Mouse (Mus musculus): Measurements from ENCODE around the gene Catsper4. TPM values are rescaled to one million over a fixed set of nuclear protein-coding genes. Genes with fewer than 3 reads are reported as not detected.

The Catsper4 gene
- polyA plus RNA-seq, 1 experiment from 2014 or later = 0.37 TPM

GRCm38 (mm10) chr4:134258354-134258753 lies 31.2 kb upstream of the Catsper4 start:
- H3K27ac ChIP-seq (ENCODE audit: low read depth, low read length) = no peak overlapping the region
- H3K9ac ChIP-seq (ENCODE audit: low read depth, low read length) = no peak overlapping the region
- H3K4me3 ChIP-seq (ENCODE audit: low read length) = no peak overlapping the region
- no peak overlapping the region for H3K4me2 ChIP-seq (replicated peaks; ENCODE audit: low read depth, low read length)
- H3K9me3 ChIP-seq (ENCODE audit: control insufficient read depth, low read length) = no peaks in the 10 kb centered on the region
- ATAC-seq (ENCODE audit: low FRiP score, low TSS enrichment) = no peak
- no peaks in the 10 kb centered on the region for H3K36me3 ChIP-seq (ENCODE audit: control insufficient read depth, insufficient read depth, low read length)
- 49% methylated on average over 11 of the region's 11 CpGs for WGBS
- H3K4me1 ChIP-seq (ENCODE audit: control insufficient read depth, insufficient read depth, low read length) = peaks cover 24% of the 10 kb centered on the region
- peaks cover 5% of the 10 kb centered on the region; the same call in 1 of the 2 replicates for H3K27me3 ChIP-seq (ENCODE audit: control insufficient read depth, insufficient read depth, low read length)

DNA sequence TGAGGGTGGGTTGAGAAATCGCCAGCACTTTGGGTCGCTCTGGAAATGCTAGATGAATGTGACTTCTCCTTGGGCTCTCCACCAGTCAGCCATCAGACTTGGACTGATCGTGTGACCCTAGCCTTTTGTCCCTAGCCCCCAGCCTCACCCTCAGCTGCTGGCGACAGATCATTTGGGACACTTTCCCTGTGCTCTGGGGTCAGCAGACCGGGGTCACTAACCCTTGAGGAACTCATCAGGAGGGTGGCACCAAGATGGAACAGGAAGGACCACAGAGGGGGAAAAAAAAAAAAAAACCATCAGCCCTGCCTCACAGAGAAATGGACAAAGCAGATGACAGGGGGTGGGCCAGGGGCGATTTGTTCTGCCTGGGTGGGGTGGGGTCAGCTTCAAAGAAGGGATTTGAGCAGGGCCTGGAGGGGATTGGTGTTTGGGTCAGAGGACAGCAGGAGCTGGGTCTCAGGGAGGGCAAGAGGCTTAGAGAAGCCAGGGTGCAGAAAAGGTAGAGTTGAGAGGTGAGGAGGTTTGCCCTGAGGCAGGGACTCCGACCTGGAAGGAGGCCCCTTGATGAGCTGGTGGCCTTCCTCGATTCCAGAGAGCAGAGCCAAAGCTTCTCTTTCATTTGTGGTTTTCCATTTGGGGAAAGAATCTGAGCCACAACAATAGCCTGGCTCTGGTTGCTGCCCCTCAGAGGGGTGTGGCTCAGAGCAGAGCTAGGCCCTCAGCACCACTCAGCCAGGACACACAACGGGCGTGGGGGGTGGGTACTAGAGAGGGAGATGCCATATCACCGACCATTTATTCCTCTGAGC lies 30.2 kb upstream of the Catsper4 start:
- Histone ChIP-seq H3K4me3 (ENCODE audit: low read length) (no peak overlapping the region), H3K27ac (ENCODE audit: low read depth, low read length) (peak overlapping the region; percentile 3; the same call in 1 of the 2 replicates), H3K4me2 (replicated peaks; ENCODE audit: low read depth, low read length) (no peak overlapping the region), H3K36me3 (ENCODE audit: control insufficient read depth, insufficient read depth, low read length) (no peaks in the 10 kb centered on the region), H3K4me1 (ENCODE audit: control insufficient read depth, insufficient read depth, low read length) (peaks cover 33% of the 10 kb centered on the region), H3K9me3 (ENCODE audit: control insufficient read depth, low read length) (no peaks in the 10 kb centered on the region), H3K9ac (ENCODE audit: low read depth, low read length) (no peak overlapping the region), H3K27me3 (ENCODE audit: control insufficient read depth, insufficient read depth, low read length) (peaks cover 14% of the 10 kb centered on the region; the same call in 1 of the 2 replicates)
- 20% methylated on average over 11 of the region's 11 CpGs for WGBS
- ATAC-seq (ENCODE audit: low FRiP score, low TSS enrichment) = no peak

DNA sequence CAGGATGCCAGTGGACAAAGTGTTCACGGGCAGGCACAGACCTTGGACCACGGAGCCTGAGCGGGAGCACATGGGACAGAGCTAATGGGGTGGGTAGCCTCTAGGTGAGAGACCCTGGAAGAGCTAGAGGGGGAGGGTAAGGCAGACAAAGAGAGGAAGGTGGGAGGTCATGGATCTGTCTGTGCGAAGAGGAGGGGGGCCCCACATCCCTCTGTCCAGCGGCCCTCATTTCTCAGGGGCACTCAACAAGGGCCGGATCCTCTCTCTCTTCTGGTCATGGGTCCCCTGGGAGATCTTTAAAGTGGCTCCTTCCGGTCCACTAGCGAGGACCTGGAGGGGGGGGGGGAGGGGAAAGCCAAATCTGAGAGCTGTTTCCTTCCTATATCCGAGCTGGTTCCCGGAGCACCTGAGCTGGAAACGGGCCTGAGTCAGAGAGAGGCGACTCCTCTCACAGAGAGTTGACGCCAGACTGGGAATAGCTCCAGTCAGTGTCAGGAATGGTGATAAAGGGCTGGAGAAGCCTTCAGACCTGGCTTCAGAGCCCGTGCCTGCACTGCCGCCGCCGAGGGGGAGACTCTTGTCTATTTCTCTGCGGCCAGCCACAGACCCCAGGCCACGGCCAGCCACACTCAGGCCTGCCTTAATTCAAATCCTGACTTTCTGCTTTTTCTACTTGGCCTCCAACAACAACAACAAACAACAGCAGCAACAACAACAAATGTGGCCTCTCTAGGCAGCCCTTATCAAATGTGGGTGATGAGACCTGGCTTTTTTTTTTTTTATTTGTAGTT lies 29.4 kb upstream of the Catsper4 start:
- 7% methylated on average over 19 of the region's 19 CpGs for WGBS
- peaks cover 22% of the 10 kb centered on the region for H3K27me3 ChIP-seq (ENCODE audit: control insufficient read depth, insufficient read depth, low read length)
- peak overlapping the region; percentile 24; the same call in 1 of the 2 replicates for H3K27ac ChIP-seq (ENCODE audit: low read depth, low read length)
- peaks cover 39% of the 10 kb centered on the region for H3K4me1 ChIP-seq (ENCODE audit: control insufficient read depth, insufficient read depth, low read length)
- peak overlapping the region; percentile 19; the same call in 1 of the 2 replicates for H3K9ac ChIP-seq (ENCODE audit: low read depth, low read length)
- H3K4me2 ChIP-seq (replicated peaks; ENCODE audit: low read depth, low read length) = peak overlapping the region; percentile 2; the same call in 1 of the 2 replicates
- no peaks in the 10 kb centered on the region for H3K36me3 ChIP-seq (ENCODE audit: control insufficient read depth, insufficient read depth, low read length)
- no peaks in the 10 kb centered on the region for H3K9me3 ChIP-seq (ENCODE audit: control insufficient read depth, low read length)
- H3K4me3 ChIP-seq (ENCODE audit: low read length) = no peak overlapping the region
- 0 out of 2 replicates have a peak, but pooled peaks have one; percentile 22 for ATAC-seq (ENCODE audit: low FRiP score, low TSS enrichment)

GRCm38 (mm10) chr4:134255854-134256253 lies 28.7 kb upstream of the Catsper4 start:
- Histone ChIP-seq H3K9me3 (ENCODE audit: control insufficient read depth, low read length) (no peaks in the 10 kb centered on the region), H3K4me2 (replicated peaks; ENCODE audit: low read depth, low read length) (no peak overlapping the region), H3K9ac (ENCODE audit: low read depth, low read length) (0 out of 2 replicates have a peak overlapping the region, but pooled peaks have one; percentile 19), H3K27me3 (ENCODE audit: control insufficient read depth, insufficient read depth, low read length) (peaks cover 30% of the 10 kb centered on the region), H3K27ac (ENCODE audit: low read depth, low read length) (peak overlapping the region; percentile 24; the same call in 1 of the 2 replicates), H3K36me3 (ENCODE audit: control insufficient read depth, insufficient read depth, low read length) (no peaks in the 10 kb centered on the region), H3K4me1 (ENCODE audit: control insufficient read depth, insufficient read depth, low read length) (peaks cover 46% of the 10 kb centered on the region), H3K4me3 (ENCODE audit: low read length) (no peak overlapping the region)
- 23% methylated on average over 4 of the region's 4 CpGs for WGBS
- ATAC-seq (ENCODE audit: low FRiP score, low TSS enrichment) = no peak

DNA sequence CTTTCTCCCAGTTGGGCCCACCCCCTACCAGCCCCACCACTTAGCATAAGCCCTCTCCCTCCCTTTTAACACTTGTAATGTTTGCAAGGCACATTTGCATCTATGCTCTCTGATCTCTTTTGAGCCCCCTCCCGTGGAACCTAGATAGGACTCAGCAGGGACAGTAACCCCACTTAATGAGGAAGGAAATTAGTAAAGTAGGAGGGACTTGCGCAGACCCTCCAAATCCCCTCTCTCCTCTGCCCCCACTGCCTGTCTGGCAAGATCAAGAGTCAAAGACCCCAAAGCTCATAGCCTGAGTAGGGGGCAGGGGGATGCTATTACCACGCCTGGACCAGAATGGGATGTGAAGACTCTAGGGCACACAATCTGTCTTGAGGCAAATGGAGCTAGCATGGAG lies 27.7 kb upstream of the Catsper4 start:
- H3K27me3 ChIP-seq (ENCODE audit: control insufficient read depth, insufficient read depth, low read length) = peaks cover 39% of the 10 kb centered on the region
- no peak for ATAC-seq (ENCODE audit: low FRiP score, low TSS enrichment)
- no peak overlapping the region for H3K4me2 ChIP-seq (replicated peaks; ENCODE audit: low read depth, low read length)
- WGBS = 60% methylated on average over 3 of the region's 3 CpGs
- no peak overlapping the region for H3K9ac ChIP-seq (ENCODE audit: low read depth, low read length)
- H3K9me3 ChIP-seq (ENCODE audit: control insufficient read depth, low read length) = no peaks in the 10 kb centered on the region
- H3K4me1 ChIP-seq (ENCODE audit: control insufficient read depth, insufficient read depth, low read length) = peaks cover 53% of the 10 kb centered on the region
- no peaks in the 10 kb centered on the region for H3K36me3 ChIP-seq (ENCODE audit: control insufficient read depth, insufficient read depth, low read length)
- no peak overlapping the region for H3K27ac ChIP-seq (ENCODE audit: low read depth, low read length)
- H3K4me3 ChIP-seq (ENCODE audit: low read length) = no peak overlapping the region

- H3K9ac ChIP-seq (ENCODE audit: low read depth, low read length) = peak within 1 kb of the TSS; percentile 53; the same call in 1 of the 2 replicates
- H3K27me3 ChIP-seq (ENCODE audit: control insufficient read depth, insufficient read depth, low read length) = peaks cover 41% of the 10 kb centered on the region
- under 1% methylated on average over 13 of the region's 13 CpGs for WGBS
Measured at GRCm38 (mm10) chr4:134253722-134254324, 26.6 kb upstream of the Catsper4 start, which contains the start of gene Grrp1. Gene Grrp1 (minus strand): TSS chr4:134254106.

DNA sequence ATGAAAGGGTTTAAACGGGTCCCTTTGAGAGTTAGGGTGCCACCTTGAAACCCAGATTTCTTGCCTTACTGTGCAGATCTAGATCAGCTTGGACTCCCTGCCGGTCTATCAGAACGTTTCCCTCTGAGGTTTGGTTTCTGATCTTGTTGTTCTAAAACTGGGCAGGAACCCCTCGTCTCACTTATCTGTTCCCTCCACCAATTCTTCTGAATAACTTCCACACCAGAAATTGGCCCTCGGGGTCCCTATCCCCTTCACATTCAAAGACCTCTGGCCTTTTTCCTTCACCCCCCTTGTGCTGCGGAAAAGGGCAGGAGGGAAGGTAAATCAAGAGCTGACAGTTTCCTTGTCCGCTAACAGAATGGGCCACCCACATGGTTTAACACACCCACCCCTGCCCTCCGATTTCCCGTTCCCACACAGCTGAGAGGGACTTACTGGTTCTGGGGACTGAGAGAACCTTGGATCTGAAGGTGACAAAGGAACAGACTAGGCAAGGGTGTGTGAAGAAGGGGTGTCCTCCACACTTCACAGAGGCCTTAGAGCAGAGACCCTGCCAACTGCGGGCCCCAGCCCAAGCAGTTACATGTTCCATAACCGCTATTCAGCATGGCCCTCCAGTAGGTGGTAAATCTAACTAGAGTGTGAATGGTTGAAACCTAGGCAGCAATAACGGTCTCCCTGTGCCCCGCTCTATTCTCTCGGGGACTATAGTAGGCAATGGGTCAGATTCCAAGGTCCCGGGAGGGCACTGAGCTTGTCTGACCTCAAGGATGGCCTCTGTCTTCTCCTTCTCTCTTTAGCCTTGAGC lies 25.9 kb upstream of the Catsper4 start:
- Histone ChIP-seq H3K27ac (ENCODE audit: low read depth, low read length) (peak overlapping the region; percentile 37; the same call in 1 of the 2 replicates), H3K9me3 (ENCODE audit: control insufficient read depth, low read length) (no peaks in the 10 kb centered on the region), H3K27me3 (ENCODE audit: control insufficient read depth, insufficient read depth, low read length) (peaks cover 47% of the 10 kb centered on the region), H3K4me3 (ENCODE audit: low read length) (peak overlapping the region; percentile 46), H3K4me2 (replicated peaks; ENCODE audit: low read depth, low read length) (peak overlapping the region; percentile 79), H3K4me1 (ENCODE audit: control insufficient read depth, insufficient read depth, low read length) (peaks cover 51% of the 10 kb centered on the region), H3K9ac (ENCODE audit: low read depth, low read length) (peak overlapping the region; percentile 53; the same call in 1 of the 2 replicates), H3K36me3 (ENCODE audit: control insufficient read depth, insufficient read depth, low read length) (no peaks in the 10 kb centered on the region)
- 9% methylated on average over 15 of the region's 15 CpGs for WGBS
- ATAC-seq (ENCODE audit: low FRiP score, low TSS enrichment) = no peak

More at GRCm38 (mm10) chr4:134253722-134254324, 26.6 kb upstream of the Catsper4 start, which contains the start of gene Grrp1:
- Histone ChIP-seq H3K36me3 (ENCODE audit: control insufficient read depth, insufficient read depth, low read length) (no peaks in the 10 kb centered on the region), H3K4me1 (ENCODE audit: control insufficient read depth, insufficient read depth, low read length) (peaks cover 54% of the 10 kb centered on the region), H3K4me2 (replicated peaks; ENCODE audit: low read depth, low read length) (peak within 1 kb of the TSS; percentile 79), H3K4me3 (ENCODE audit: low read length) (peak within 1 kb of the TSS; percentile 46), H3K9me3 (ENCODE audit: control insufficient read depth, low read length) (no peaks in the 10 kb centered on the region), H3K27ac (ENCODE audit: low read depth, low read length) (peak within 1 kb of the TSS; percentile 63; the same call in 1 of the 2 replicates)
- no peak for ATAC-seq (ENCODE audit: low FRiP score, low TSS enrichment)

Data from kidney, embryonic 14.5 days (tissue).